Mouse (Mus musculus) small intestine, adult 2 months (tissue): Measurements from ENCODE around the gene Antxr1.

Experiments
- CTCF ChIP-seq: fragments of 200-500 bp; IDR thresholded peaks from 2 replicates; pipeline ENCODE4 v1.5.1; 2012; ENCODE audit warnings: low read depth, mild to moderate bottlenecking, control low read depth, inconsistent platforms, low read length, moderate library complexity, mixed read lengths; ENCODE audit not compliant: insufficient replicate concordance, insufficient read length; ENCODE audit errors: extremely low read depth
- POLR2A ChIP-seq: fragments of 200-500 bp; IDR thresholded peaks from 2 replicates; pipeline ENCODE4 v1.6.1; 2012; ENCODE audit warnings: low read depth, mild to moderate bottlenecking, control low read depth, inconsistent platforms, low read length, moderate library complexity

GRCm38 (mm10) chr6:87334361-87335090 lies 1.1 kb downstream of the Antxr1 start:
- TF ChIP-seq CTCF (no peak), POLR2A (no peak)
